Mouse (Mus musculus) olfactory bulb, adult 2 months (tissue): Measurements from ENCODE around the gene Acin1.

Experiments
- CTCF ChIP-seq: fragments of 200-500 bp; IDR thresholded peaks from 2 replicates; pipeline ENCODE4 v1.5.1; 2012; ENCODE audit warnings: low read depth, mild to moderate bottlenecking, low read length, moderate library complexity; ENCODE audit not compliant: insufficient read depth
- POLR2A ChIP-seq: fragments of 200-500 bp; IDR thresholded peaks from 2 replicates; pipeline ENCODE4 v1.6.1; 2012; ENCODE audit warnings: mild to moderate bottlenecking, low read depth, low read length, moderate library complexity; ENCODE audit not compliant: insufficient read depth

DNA sequence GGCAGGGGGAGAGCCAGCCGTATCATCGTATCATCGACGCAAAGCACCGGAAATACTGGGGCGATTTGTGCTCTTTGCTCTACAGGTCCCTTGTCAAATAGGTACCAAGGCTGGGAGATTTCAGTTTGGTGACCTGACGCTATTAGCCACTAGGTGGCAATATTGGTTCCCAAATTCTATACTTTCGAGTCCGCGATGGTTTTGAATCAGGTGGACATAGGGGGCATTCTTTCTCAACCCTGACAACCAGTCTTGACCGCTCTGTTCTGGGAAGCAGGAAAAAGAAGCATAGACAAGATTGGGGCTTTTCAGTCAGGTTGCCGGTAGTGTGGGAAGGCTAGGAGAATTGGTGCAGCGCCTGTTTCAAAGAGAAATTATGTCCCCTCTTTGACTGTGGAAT lies 27.4 kb upstream of the Acin1 start:
- TF ChIP-seq CTCF (no peak), POLR2A (no peak)
